Mouse (Mus musculus): ENCODE data around the gene Olfr1491. TPM values are rescaled to one million over a fixed set of nuclear protein-coding genes. Genes with fewer than 3 reads are reported as not detected.

Olfr1491 gene
- total RNA-seq (2021), result not detected
- long read RNA-seq, experiment 1, result 0 reads
- long read RNA-seq, experiment 2, result 0 reads

- DNase-seq, result no peak
- intact Hi-C loops (cut with DNase I), result no loop called here
Measured at GRCm38 (mm10) chr19:13696968-13697367, at the start of gene Olfr1491. Olfr1491 (plus strand) TSS chr19:13697268.

- DNase-seq, result no peak
- intact Hi-C loops (cut with DNase I), result no loop called here
Measured at GRCm38 (mm10) chr19:13650791-13651190, 46.3 kb upstream of the Olfr1491 start, which contains the start of gene Olfr1490. Olfr1490 (plus strand) TSS chr19:13651091.

GRCm38 (mm10) chr19:13722978-13723377 lies 25.9 kb downstream of the Olfr1491 start, which contains the start of gene Olfr1493-ps1:
Olfr1493-ps1 (plus strand) TSS chr19:13723278.
- intact Hi-C loops (cut with DNase I), result no loop called here

GRCm38 (mm10) chr19:13739428-13739827 lies 42.4 kb downstream of the Olfr1491 start, which contains the start of gene Olfr1494:
Olfr1494 (plus strand) TSS chr19:13739728.
- intact Hi-C loops (cut with DNase I), result no loop called here
- DNase-seq, result no peak

More at GRCm38 (mm10) chr19:13722978-13723377, 25.9 kb downstream of the Olfr1491 start, which contains the start of gene Olfr1493-ps1:
- DNase-seq, result no peak

GRCm38 (mm10) chr19:13749366-13749765 lies 52.3 kb downstream of the Olfr1491 start:
- DNase-seq, result no peak
- intact Hi-C loops (cut with DNase I), result no loop called here

Other genes starting within 250 kb of the Olfr1491 start
- gene Olfr1472, start 241.2 kb upstream of the Olfr1491 start, total RNA-seq (2021), result not detected
- not detected for gene Olfr1474, start 227.7 kb upstream of the Olfr1491 start, total RNA-seq (2021)
- not detected for gene Olfr1475, start 217.1 kb upstream of the Olfr1491 start, total RNA-seq (2021)
- not detected for gene Olfr1477, start 196.7 kb upstream of the Olfr1491 start, total RNA-seq (2021)
- gene Olfr1480, start 169.4 kb upstream of the Olfr1491 start, total RNA-seq (2021), result not detected
- gene Olfr1484, start 113.8 kb upstream of the Olfr1491 start, total RNA-seq (2021), result not detected
- not detected for gene Olfr1487, start 79.9 kb upstream of the Olfr1491 start, total RNA-seq (2021)
- not detected for gene Olfr1489, start 65.6 kb upstream of the Olfr1491 start, total RNA-seq (2021)
- not detected for gene Olfr1490, start 46.2 kb upstream of the Olfr1491 start, total RNA-seq (2021)
- gene Olfr1493-ps1, start 26.0 kb downstream of the Olfr1491 start, total RNA-seq (2021), result not detected
- gene Olfr1494, start 42.5 kb downstream of the Olfr1491 start, total RNA-seq (2021), result not detected
- not detected for gene Olfr1495, start 67.3 kb downstream of the Olfr1491 start, total RNA-seq (2021)
- not detected for gene Olfr1496, start 80.6 kb downstream of the Olfr1491 start, total RNA-seq (2021)
- gene Olfr1497, start 100.9 kb downstream of the Olfr1491 start, total RNA-seq (2021), result not detected
- gene Olfr1499, start 122.2 kb downstream of the Olfr1491 start, total RNA-seq (2021), result not detected
- gene Olfr1500, start 133.2 kb downstream of the Olfr1491 start, total RNA-seq (2021), result not detected
- not detected for gene Olfr1501, start 153.4 kb downstream of the Olfr1491 start, total RNA-seq (2021)
- gene Olfr1502, start 164.5 kb downstream of the Olfr1491 start, total RNA-seq (2021), result not detected
- gene Olfr1504, start 200.7 kb downstream of the Olfr1491 start, total RNA-seq (2021), result not detected
- not detected for gene Olfr1505, start 216.3 kb downstream of the Olfr1491 start, total RNA-seq (2021)